Mouse (Mus musculus) limb, embryonic 12.5 days (tissue): ENCODE measurements around the gene Sipa1l3. TPM values are rescaled to one million over a fixed set of nuclear protein-coding genes. Genes with fewer than 3 reads are reported as not detected.
A peak's percentile ranks its signal among the peaks of the same experiment; 100 is the strongest.

Experiments used
- ATAC-seq: fragments of 200-750 bp; cut with Nextera tagmentation; 2 replicates; pipeline ENCODE4 v1.8.0; 2017; ENCODE audit warnings: low read depth, moderate TSS enrichment; ENCODE audit not compliant: insufficient number of reproducible peaks, insufficient read depth, low FRiP score, low TSS enrichment
- H3K27ac ChIP-seq: fragments of 300-500 bp; sonication (generic); 2 replicates; pipeline ENCODE4 v1.5.1; 2016; ENCODE audit warnings: mild to moderate bottlenecking, moderate library complexity
- H3K27me3 ChIP-seq: fragments of 300-500 bp; sonication (generic); 2 replicates; pipeline ENCODE4 v1.6.1; 2016; ENCODE audit warnings: mild to moderate bottlenecking, moderate library complexity
- H3K36me3 ChIP-seq: fragments of 300-500 bp; sonication (generic); 2 replicates; pipeline ENCODE4 v1.6.1; 2016; ENCODE audit warnings: mild to moderate bottlenecking, moderate library complexity
- H3K4me1 ChIP-seq: fragments of 300-500 bp; sonication (generic); replicated peaks from 2 replicates; pipeline ENCODE4 v1.6.1; 2016
- H3K4me2 ChIP-seq: fragments of 300-500 bp; sonication (generic); 2 replicates; pipeline ENCODE4 v1.6.1; 2016; ENCODE audit warnings: mild to moderate bottlenecking, moderate library complexity
- H3K4me3 ChIP-seq: fragments of 300-500 bp; sonication (generic); replicated peaks from 2 replicates; pipeline ENCODE4 v1.5.1; 2016; ENCODE audit warnings: mild to moderate bottlenecking
- H3K9ac ChIP-seq: fragments of 300-500 bp; sonication (generic); replicated peaks from 2 replicates; pipeline ENCODE4 v1.6.1; 2016; ENCODE audit warnings: mild to moderate bottlenecking, moderate library complexity
- H3K9me3 ChIP-seq: fragments of 300-500 bp; sonication (generic); 2 replicates; pipeline ENCODE4 v1.6.1; 2016; ENCODE audit warnings: mild to moderate bottlenecking, moderate library complexity
- WGBS: fragments of 180-500 bp; shearing (Covaris S2); methylation state at CpG from one replicate; pipeline ENCODE4 v1.1.7; 2016; 5-methylcytosine and 5-hydroxymethylcytosine counted together
- polyA plus RNA-seq: library from polyadenylated mRNA; unstranded; fragments of >200 nt; fragmentation: Nextera tagmentation; extraction: Ambion mirVana; gene quantifications from 2 replicates; pipeline ENCODE4 v1.2.1, GENCODE M21; 2016

The Sipa1l3 gene
- polyA plus RNA-seq, 1 experiment from 2014 or later, result 14.0 TPM

GRCm38 (mm10) chr7:29276715-29277114 lies 241.7 kb downstream of the Sipa1l3 start:
- no peak for ATAC-seq
- H3K9ac ChIP-seq, result no peak overlapping the region
- no peaks in the 10 kb centered on the region for H3K9me3 ChIP-seq
- H3K4me3 ChIP-seq, result no peak overlapping the region
- no peak overlapping the region for H3K4me2 ChIP-seq
- H3K4me1 ChIP-seq, result peaks cover 29% of the 10 kb centered on the region
- peaks cover 21% of the 10 kb centered on the region for H3K27me3 ChIP-seq
- H3K27ac ChIP-seq, result peak overlapping the region; percentile 29; the same call in 1 of the 2 replicates
- H3K36me3 ChIP-seq, result no peaks in the 10 kb centered on the region
- 22% methylated on average over 5 of the region's 5 CpGs for WGBS

- Histone ChIP-seq H3K27me3 (no peaks in the 10 kb centered on the region), H3K4me3 (no peak overlapping the region), H3K9ac (no peak overlapping the region), H3K36me3 (no peaks in the 10 kb centered on the region), H3K4me1 (peaks cover 15% of the 10 kb centered on the region; the same call in 1 of the 2 replicates), H3K4me2 (no peak overlapping the region), H3K9me3 (no peaks in the 10 kb centered on the region), H3K27ac (no peak overlapping the region)
- whole genome bisulfite sequencing, result 65% methylated on average over 8 of the region's 8 CpGs
- ATAC-seq, result no peak
Measured at GRCm38 (mm10) chr7:29271687-29272465, 246.6 kb downstream of the Sipa1l3 start.

GRCm38 (mm10) chr7:29270445-29270844 lies 248.0 kb downstream of the Sipa1l3 start:
- WGBS, result 81% methylated on average over 4 of the region's 4 CpGs
- H3K36me3 ChIP-seq, result no peaks in the 10 kb centered on the region
- no peaks in the 10 kb centered on the region for H3K27me3 ChIP-seq
- H3K27ac ChIP-seq, result no peak overlapping the region
- no peak overlapping the region for H3K4me2 ChIP-seq
- no peak overlapping the region for H3K4me3 ChIP-seq
- no peak overlapping the region for H3K9ac ChIP-seq
- no peaks in the 10 kb centered on the region for H3K9me3 ChIP-seq
- H3K4me1 ChIP-seq, result peaks cover 10% of the 10 kb centered on the region; the same call in 1 of the 2 replicates
- ATAC-seq, result no peak

Other genes starting within 250 kb of the Sipa1l3 start
- gene Spint2, start 236.7 kb downstream of the Sipa1l3 start, polyA plus RNA-seq, result 106 and 107 TPM in 2 replicates
- 7.6 and 8.0 TPM in 2 replicates for gene Ppp1r14a, start 229.3 kb downstream of the Sipa1l3 start, polyA plus RNA-seq
- gene Dpf1, start 214.7 kb downstream of the Sipa1l3 start, polyA plus RNA-seq, result 22.4 and 23.7 TPM in 2 replicates
- not detected in 2 replicates for gene Catsperg2, start 208.4 kb upstream of the Sipa1l3 start, polyA plus RNA-seq
- 14.0 and 14.7 TPM in 2 replicates for gene Zfp84, start 249.9 kb upstream of the Sipa1l3 start, polyA plus RNA-seq